Mouse (Mus musculus) ES-Bruce4 (cell line): ENCODE results near the gene Rnasel. TPM values are rescaled to one million over a fixed set of nuclear protein-coding genes. Genes with fewer than 3 reads are reported as not detected.

Experiments used
- H3K27ac ChIP-seq: 2 replicates; pipeline ENCODE4 v1.5.1; 2012; ENCODE audit warnings: low read length, inconsistent platforms; ENCODE audit not compliant: insufficient read depth
- H3K27me3 ChIP-seq: 2 replicates; pipeline ENCODE4 v1.6.1; 2012; ENCODE audit warnings: mild to moderate bottlenecking, low read length, inconsistent platforms; ENCODE audit not compliant: control insufficient read depth, poor library complexity, insufficient read depth, severe bottlenecking
- H3K36me3 ChIP-seq: 2 replicates; pipeline ENCODE4 v1.6.1; 2012; ENCODE audit warnings: inconsistent platforms, mild to moderate bottlenecking, low read length, moderate library complexity; ENCODE audit not compliant: control insufficient read depth, poor library complexity, insufficient read depth, severe bottlenecking
- H3K4me1 ChIP-seq: one replicate; pipeline ENCODE4 v1.8.1; 2011; ENCODE audit warnings: low read length; ENCODE audit not compliant: control insufficient read depth, insufficient read depth
- H3K4me3 ChIP-seq: 2 replicates; pipeline ENCODE4 v1.5.1; 2011; ENCODE audit warnings: low read depth, mild to moderate bottlenecking, low read length
- H3K9ac ChIP-seq: 2 replicates; pipeline ENCODE4 v1.6.1; 2012; ENCODE audit warnings: low read depth, mild to moderate bottlenecking, inconsistent platforms; ENCODE audit not compliant: poor library complexity, severe bottlenecking
- H3K9me3 ChIP-seq: replicated peaks from 2 replicates; pipeline ENCODE4 v1.6.1; 2012; ENCODE audit warnings: mild to moderate bottlenecking, low read length, inconsistent platforms; ENCODE audit not compliant: control insufficient read depth, poor library complexity, insufficient read depth, severe bottlenecking
- CTCF ChIP-seq: IDR thresholded peaks from one replicate; pipeline ENCODE4 v1.8.1; 2011; ENCODE audit warnings: low read depth, low read length
- EP300 ChIP-seq: IDR thresholded peaks from 2 replicates; pipeline ENCODE4 v1.6.1; 2011; ENCODE audit warnings: low read depth, low read length; ENCODE audit not compliant: insufficient read depth
- POLR2A ChIP-seq: IDR thresholded peaks from one replicate; pipeline ENCODE4 v1.8.1; 2011; ENCODE audit warnings: low read length; ENCODE audit not compliant: insufficient read depth
- polyA plus RNA-seq: library from polyadenylated mRNA; stranded (reverse); fragments of >200 nt; gene quantifications from 2 replicates; pipeline ENCODE4 v1.2.4, GENCODE M21; 2011; ENCODE audit warnings: low read depth; ENCODE audit not compliant: missing spikeins, insufficient read depth, insufficient read length

Rnasel gene
- polyA plus RNA-seq, 1 experiment: 1.1 TPM

DNA sequence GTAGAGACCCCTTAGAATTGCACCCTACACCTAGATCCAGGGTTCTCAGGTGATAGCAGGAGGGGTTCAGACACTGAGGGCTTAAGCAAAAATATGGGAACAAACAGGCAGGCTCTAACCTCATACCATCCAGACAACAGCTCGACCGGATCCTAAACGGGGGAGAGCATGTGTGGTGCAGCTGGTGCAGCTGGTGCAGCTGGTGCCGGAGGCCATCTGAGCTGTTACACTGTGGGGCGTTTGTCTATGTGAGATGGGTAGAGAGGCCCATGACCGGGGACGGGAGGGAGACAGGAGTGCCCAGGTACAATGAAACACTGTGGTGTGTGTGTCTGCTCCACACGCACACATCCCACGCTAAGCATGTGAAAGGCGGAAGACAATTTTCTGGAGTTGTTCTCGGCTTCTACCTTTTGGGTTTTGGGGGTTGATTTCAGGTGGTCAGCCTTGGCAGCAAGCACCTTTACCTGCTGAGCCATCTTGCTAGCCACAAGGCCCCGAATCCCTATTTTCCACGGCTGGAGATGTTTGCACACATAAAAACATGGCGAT, 3.0 kb upstream of the Rnasel start:
- Histone ChIP-seq H3K27me3 (no peaks in the 10 kb centered on the region), H3K4me3 (no peak overlapping the region), H3K9me3 (no peaks in the 10 kb centered on the region), H3K27ac (no peak overlapping the region), H3K4me1 (no peaks in the 10 kb centered on the region), H3K9ac (no peak overlapping the region), H3K36me3 (no peaks in the 10 kb centered on the region)
- no peak for TF ChIP-seq POLR2A
- no peak for TF ChIP-seq EP300
- no peak for TF ChIP-seq CTCF

DNA sequence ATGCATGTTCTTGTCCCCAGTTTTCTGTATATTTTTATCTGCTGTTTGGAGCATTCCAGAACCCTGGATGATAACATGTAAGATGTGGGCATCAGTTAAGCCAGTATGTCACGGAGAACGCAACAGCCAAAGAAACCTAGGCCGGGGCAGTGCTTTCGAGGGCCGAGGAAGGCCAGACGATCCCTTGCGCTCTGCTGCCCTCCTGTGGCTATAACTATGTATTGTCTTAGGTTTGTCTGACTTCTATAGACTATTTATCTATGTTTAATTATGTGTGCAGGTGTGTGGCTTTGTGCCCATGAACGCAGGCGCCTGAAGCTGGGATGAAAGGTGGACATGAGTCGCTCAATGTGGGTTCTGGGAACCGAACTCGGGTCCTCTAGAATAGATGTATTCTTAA, 2.5 kb upstream of the Rnasel start:
- H3K36me3 ChIP-seq: no peaks in the 10 kb centered on the region
- H3K4me3 ChIP-seq: no peak overlapping the region
- H3K4me1 ChIP-seq: no peaks in the 10 kb centered on the region
- H3K27me3 ChIP-seq: no peaks in the 10 kb centered on the region
- no peak overlapping the region for H3K9ac ChIP-seq
- H3K27ac ChIP-seq: no peak overlapping the region
- peak; percentile 77 for TF ChIP-seq CTCF
- TF ChIP-seq EP300: no peak
- TF ChIP-seq POLR2A: no peak
- H3K9me3 ChIP-seq: no peaks in the 10 kb centered on the region

DNA sequence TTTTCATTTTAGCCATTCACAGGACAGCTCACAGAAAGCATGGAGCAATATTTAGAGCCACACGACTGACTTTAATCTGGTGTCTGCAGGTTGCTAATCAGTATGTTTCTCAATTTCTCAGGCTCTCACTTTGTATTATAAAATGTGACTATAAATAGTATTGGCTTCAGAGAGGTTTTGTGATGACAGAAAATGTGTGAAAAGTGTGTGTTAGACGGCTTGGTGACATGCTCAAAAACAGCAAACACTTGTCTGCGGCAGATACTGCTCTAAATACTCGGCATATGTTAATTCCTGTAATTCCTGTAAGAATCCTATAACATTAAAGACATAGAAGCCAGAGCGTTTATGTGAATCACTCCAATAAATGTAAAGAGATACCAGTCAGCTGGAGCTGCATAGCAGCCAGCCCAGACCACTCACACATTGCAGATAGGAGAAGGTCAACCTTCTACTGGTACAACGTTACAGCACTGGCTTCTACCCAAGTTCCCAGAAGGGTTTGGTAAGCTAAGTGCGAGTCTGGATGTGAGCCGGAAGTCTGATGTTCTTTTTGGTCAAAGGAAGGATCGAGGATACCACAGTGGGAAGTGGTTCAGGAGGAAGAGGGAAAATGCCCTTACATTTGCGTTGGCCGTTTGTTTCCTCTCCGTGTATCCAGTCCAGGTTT, 1.2 kb upstream of the Rnasel start:
- H3K27me3 ChIP-seq: no peaks in the 10 kb centered on the region
- H3K36me3 ChIP-seq: no peaks in the 10 kb centered on the region
- H3K9me3 ChIP-seq: no peaks in the 10 kb centered on the region
- no peaks in the 10 kb centered on the region for H3K4me1 ChIP-seq
- H3K27ac ChIP-seq: no peak overlapping the region
- no peak overlapping the region for H3K4me3 ChIP-seq
- TF ChIP-seq EP300: no peak
- no peak for TF ChIP-seq CTCF
- TF ChIP-seq POLR2A: no peak
- no peak overlapping the region for H3K9ac ChIP-seq

DNA sequence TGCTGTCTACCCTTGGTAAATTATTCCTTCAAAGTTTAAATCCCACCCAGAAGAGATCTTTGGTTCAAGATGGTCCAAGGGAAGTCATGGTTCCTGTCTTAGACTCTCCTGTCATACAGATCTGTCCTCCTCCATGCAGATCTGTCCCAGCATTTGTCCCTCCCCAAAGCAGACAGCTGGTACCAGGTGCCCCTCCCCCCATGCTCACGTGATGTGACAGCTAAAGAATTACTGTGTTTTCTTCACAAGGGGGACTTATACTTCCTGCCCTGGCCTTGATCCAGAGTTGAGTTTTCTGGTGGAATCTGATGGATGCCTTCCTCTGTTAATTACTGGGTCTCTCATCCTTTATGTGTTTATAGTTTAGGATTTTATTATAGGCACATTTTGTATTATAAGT, 677 bp upstream of the Rnasel start:
- Histone ChIP-seq H3K36me3 (no peaks in the 10 kb centered on the region), H3K27ac (no peak overlapping the region), H3K9ac (no peak overlapping the region), H3K4me1 (no peaks in the 10 kb centered on the region), H3K4me3 (no peak overlapping the region), H3K27me3 (no peaks in the 10 kb centered on the region; the same call in 1 of the 2 replicates), H3K9me3 (no peaks in the 10 kb centered on the region)
- no peak for TF ChIP-seq CTCF
- no peak for TF ChIP-seq EP300
- no peak for TF ChIP-seq POLR2A

DNA sequence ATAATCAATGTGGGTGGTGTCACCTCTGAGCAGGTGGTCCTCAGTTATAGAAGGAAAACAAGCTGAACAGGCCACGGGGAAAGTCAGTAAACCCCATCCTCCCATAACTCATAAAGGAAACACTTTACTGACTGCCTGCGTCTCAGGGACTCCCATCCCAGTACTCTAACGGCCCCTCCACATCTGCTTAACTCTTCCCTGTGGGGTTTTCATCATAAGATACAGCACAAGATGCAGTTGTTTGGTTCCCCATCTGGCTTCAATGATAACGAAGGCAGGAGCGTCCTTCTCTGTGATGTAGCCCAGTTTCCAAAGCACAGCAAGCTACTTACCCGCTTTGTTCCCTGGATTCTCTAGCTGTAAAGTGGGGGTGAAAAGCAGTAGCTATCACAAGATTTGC, 828 bp downstream of the Rnasel start:
- Histone ChIP-seq H3K4me1 (no peaks in the 10 kb centered on the region), H3K27me3 (no peaks in the 10 kb centered on the region; the same call in 1 of the 2 replicates), H3K4me3 (no peak overlapping the region), H3K9me3 (no peaks in the 10 kb centered on the region), H3K9ac (no peak overlapping the region), H3K27ac (no peak overlapping the region), H3K36me3 (no peaks in the 10 kb centered on the region)
- TF ChIP-seq EP300: no peak
- no peak for TF ChIP-seq POLR2A
- no peak for TF ChIP-seq CTCF

DNA sequence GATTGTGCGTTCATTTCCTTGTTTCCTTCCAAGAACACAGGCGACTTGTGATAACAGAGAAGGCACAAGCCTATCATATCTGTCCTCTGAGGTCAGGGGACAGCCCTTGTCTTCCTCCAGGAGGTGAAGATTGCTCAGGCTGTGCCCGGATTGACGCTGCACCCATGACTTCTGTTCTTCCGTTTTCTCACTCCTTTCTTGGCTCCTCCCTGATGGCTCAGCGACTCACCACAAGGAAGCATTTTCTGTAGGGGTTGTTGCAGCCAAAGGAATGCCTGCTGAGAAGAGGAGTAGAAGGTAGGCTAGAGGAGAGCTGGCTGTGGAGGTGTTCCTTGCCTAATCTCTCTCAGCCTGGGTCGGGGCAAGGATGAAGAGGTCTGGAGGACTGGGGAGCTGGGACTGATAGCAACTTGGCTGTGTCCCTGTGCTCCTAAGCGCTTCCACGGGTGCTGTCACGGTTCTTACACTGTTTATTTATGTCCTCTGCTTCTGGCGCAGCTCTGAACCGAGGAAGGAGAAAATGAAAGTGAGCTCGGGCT, 2.6 kb downstream of the Rnasel start:
- no peak overlapping the region for H3K27ac ChIP-seq
- H3K9me3 ChIP-seq: no peaks in the 10 kb centered on the region
- no peaks in the 10 kb centered on the region for H3K36me3 ChIP-seq
- no peak overlapping the region for H3K4me3 ChIP-seq
- H3K4me1 ChIP-seq: no peaks in the 10 kb centered on the region
- no peak for TF ChIP-seq CTCF
- no peak for TF ChIP-seq POLR2A
- TF ChIP-seq EP300: no peak
- no peak overlapping the region for H3K9ac ChIP-seq
- H3K27me3 ChIP-seq: no peaks in the 10 kb centered on the region; the same call in 1 of the 2 replicates
